Mouse (Mus musculus): Measurements from ENCODE around the gene Otp.

Gene Otp

DNA sequence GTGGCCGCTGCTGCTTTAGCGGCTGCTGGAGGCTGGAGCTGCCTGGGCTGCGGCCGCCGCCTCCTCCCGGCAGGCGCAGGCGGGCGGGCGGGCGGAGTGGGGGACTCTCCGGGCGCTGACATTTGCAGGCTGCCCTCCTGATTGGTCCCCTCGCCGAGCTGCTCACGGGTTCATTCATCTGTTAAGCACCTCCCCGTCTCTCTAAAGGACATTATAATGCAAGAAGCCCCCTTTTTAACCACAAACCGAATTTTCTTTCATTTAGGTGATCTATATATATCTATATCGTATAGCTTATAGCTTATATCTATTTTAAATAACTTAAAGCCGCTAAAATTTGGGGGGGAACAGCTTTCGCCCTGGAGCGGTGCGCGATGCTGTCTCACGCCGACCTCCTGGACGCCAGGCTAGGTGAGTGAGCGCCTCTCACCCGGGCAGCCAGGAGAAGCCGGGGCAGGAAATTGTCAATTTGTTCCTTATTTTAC is at the start of gene Otp:
Otp (plus strand) TSS at position 207 of the 485 bp plus-strand sequence.
- no peak for DNase-seq (ENCODE audit: low spot score in 2 of 2)

GRCm38 (mm10) chr13:94826389-94826788 is 49.0 kb upstream of the Otp start:
- no peak for DNase-seq (ENCODE audit: low spot score in 2 of 2)

DNA sequence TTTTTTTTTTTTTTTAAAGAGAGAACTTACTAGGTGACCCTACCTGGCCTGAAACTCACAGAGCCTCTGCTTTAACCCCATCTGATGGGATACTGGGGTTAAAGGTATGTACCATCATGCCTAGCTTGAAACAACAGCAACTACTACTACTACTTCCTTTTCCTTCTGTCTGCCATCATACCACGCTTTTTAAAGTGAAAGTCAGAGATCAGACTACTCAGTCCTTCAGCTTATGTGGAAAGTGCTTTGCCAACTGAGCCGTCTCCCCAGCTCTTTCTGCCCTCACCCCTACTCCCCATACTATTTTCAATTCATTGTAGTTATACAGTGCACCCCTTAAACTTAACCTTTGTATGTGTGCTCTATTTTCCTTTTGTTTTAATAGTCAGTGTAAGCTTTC is 48.4 kb upstream of the Otp start:
- no peak for DNase-seq (ENCODE audit: low spot score in 2 of 2)

GRCm38 (mm10) chr13:94827847-94828246 is 47.6 kb upstream of the Otp start:
- DNase-seq (ENCODE audit: low spot score in 2 of 2): no peak

DNA sequence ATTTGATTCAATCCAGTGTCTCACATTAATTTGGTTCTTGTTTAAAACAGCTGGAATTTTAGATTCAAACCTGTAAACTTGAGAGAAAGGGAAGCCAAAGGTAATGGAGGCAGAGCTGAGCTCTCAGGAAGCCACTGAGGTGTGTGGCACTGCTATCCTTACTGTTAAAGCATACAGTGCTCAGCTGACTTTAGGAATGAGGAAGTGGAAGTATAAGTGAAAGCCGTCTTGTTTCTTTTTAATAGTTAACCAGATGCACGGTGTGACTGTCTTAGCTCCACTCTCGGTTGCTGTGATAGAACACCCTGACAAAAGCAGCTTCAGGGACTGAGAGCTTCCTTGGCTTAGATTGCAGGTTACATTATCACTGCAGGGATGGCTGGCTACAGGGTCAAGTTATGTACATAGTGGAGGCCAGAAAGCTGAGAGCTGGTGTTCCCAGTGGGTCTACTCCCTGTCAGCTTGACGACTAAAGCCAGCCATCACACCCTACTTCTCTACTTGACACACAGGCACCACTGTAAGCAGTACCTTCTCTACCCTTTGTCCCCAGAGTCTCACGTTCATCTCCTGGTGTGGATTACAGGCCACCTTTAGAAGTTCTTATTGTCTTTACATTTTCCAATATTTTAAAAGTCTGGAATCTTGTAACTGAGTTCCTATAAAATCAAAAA is 37.2 kb upstream of the Otp start:
- DNase-seq (ENCODE audit: low spot score in 2 of 2): no peak

- no peak for DNase-seq (ENCODE audit: low spot score in 2 of 2)
These were observed 36.6 kb upstream of the Otp start for GRCm38 (mm10) chr13:94838756-94839337.

GRCm38 (mm10) chr13:94843236-94843635 is 32.2 kb upstream of the Otp start:
- no peak for DNase-seq (ENCODE audit: low spot score in 2 of 2)

DNA sequence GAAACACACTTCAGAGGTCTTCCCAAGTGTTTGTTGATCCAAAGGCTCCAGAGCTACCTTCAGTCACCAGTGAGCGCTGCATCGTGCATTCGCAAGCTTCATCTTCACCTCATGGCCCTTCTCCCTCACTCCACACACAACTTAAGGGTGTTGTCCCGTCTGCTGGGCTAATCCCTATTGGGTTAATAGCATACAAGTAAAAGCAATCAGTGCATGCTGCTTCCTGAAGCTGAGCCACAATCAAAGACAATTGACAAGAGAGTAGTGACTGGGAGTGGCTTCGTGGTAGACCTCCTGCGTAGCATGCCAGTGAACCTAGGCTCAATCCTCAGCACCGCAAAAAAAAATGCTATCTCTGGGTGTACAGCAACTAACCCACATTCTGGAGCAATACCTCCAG is 27.5 kb upstream of the Otp start:
- no peak for DNase-seq (ENCODE audit: low spot score in 2 of 2)

GRCm38 (mm10) chr13:94849351-94849750 is 26.1 kb upstream of the Otp start:
- no peak for DNase-seq (ENCODE audit: low spot score in 2 of 2)

DNA sequence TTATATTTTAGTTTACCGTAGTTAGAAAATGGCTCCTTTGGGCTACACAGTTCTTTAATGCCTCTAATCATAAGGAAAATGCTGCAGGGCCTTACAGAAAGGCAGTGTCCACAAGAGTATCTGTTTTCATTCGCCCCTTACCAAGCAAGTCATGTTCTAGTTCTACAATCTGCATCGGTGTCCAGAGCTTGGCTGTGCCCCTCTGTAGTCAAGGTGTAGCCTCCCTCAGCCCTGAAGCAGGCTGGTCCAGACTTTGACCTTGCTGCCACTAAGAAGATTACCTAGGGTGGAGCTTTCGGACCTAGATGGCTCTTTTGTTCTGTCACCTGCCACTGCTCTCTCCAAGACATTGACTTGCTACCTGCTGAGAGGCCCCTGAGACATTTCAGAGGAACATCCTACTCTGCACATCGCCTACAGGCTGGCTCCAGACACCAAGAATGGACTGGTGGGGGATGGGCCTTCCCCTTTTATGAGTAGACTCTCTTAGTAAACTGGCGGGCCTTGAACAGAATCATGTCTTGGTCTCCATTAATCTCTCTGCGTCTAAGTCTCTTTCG is 17.3 kb upstream of the Otp start:
- no peak for DNase-seq (ENCODE audit: low spot score in 2 of 2)

- DNase-seq (ENCODE audit: low spot score in 2 of 2): no peak
These were observed 16.1 kb upstream of the Otp start for GRCm38 (mm10) chr13:94859256-94859655.

GRCm38 (mm10) chr13:94862491-94863230 is 12.7 kb upstream of the Otp start:
- DNase-seq (ENCODE audit: low spot score in 2 of 2): no peak

DNA sequence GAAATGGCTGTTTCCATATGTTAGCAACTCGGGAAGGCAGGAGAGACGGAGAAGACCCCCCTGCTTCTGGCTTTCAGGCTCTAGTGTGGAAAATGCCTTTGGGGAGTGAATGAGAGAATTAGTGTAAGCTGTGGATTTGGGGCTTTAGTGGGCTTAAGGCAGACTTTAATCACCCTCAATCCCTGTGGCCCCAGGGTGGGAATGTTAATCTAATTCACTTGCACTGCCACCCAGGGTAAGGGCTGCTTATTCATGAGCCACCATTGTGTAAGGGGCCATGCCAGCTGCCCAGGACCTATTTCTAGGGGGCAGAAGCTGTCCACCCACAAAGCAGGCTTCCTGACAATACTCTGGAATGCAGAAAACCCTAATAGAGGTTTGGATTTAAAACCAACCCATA is 8.5 kb upstream of the Otp start:
- DNase-seq (ENCODE audit: low spot score in 2 of 2): no peak

- no peak for DNase-seq (ENCODE audit: low spot score in 2 of 2)
These were observed 7.6 kb upstream of the Otp start for GRCm38 (mm10) chr13:94867772-94868171.

DNA sequence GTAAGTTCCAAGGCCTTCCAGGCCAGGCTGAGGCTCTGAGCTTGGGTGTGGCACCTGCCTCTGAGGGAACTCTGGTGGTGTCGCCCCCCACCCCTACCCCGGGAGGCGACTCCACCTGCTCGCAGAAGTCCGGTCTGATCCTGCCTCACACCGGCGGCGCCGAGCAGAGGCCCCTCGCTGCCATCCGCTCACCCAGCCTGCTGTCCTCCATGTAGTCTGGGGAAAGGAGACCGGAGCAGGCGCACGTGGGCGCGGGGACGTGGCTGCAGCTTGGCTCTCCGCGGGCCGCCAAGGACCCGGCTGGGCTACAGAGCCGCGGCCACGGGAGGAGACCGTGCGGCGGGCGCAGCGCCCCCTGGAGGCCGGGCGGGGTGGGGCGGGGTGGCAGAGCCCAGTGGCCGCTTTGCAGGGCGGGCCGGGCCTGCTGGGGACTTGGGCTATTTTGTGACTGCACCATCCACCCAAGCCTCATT is 6.9 kb upstream of the Otp start:
- DNase-seq (ENCODE audit: low spot score in 2 of 2): peak in 1 of 2 experiments; percentile 59

- DNase-seq (ENCODE audit: low spot score in 2 of 2): no peak
These were observed 5.9 kb upstream of the Otp start for GRCm38 (mm10) chr13:94869541-94869940.

- DNase-seq (ENCODE audit: low spot score in 2 of 2): no peak
These were observed 5.3 kb upstream of the Otp start for GRCm38 (mm10) chr13:94870071-94870460.

DNA sequence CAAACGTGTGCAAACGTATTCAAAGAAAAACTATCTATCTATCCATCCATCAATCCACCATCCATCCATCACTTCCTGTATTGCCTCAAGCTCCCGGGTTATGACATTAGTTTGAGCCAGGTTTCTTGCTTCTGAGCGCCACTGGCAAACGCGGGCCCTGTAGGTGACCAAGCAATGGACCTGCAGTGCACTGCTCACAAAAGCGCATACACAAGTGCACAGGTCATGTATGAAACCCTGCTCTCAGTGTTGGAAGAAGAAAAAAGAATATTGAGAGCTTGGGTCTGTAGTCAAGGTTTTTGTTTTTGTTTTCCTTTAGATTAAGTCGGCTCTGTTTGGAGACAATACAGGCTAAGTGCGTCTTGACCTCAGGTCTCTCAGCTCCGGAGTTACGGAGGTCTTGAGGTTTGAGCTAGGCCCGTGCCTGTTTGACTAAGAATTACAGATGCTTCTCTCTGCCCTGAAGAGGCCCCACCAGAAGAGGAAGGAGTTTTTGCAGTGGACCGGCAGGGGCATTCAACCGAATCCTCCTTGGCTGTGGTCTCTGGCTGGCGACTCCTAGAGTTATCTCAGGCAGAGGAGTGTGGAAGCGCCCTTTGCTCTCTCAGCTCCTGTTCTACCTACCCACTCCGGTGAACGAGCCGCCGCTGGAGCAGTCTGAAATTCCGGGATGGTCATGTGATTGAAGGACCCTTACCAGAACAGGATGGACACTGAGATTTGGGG is 4.8 kb upstream of the Otp start:
- no peak for DNase-seq (ENCODE audit: low spot score in 2 of 2)

- no peak for DNase-seq (ENCODE audit: low spot score in 2 of 2)
These were observed 3.5 kb upstream of the Otp start for GRCm38 (mm10) chr13:94871806-94872320.

DNA sequence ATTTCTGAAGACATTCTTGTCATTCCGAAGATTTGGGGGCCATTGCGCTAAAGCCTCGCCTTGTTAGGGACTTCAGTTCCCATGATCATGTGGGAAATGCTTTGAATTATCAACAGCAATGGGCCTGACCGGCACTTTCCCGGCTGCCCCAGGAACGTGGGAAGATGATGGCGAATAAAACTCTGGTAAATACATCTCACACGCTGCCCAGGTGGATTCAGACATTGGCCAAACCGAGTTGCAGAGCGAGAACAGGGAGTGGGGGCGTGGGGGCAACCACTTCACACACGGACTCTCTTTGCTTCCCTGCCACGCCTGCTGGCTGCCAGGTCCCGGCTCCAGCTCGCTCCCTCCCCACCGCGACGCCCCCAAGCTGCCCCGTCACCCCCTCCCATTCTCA is 3.0 kb upstream of the Otp start:
- DNase-seq (ENCODE audit: low spot score in 2 of 2): no peak

All from cerebellum, postnatal 4 days (tissue).